8 mouse cellular contexts compared by ENCODE assay signal in genomic region chr10:75559676-75560548, GRCm38 (mm10). TPM values are rescaled to one million over a fixed set of nuclear protein-coding genes. Genes with fewer than 3 reads are reported as not detected.
A peak's percentile ranks its signal among the peaks of the same experiment; 100 is the strongest.
DNase-seq lines count a peak whose midpoint lies in the region; ATAC-seq lines count a peak whose summit lies in the region.

Lrrc75b (minus strand) TSS chr10:75560330.

- WGBS in embryonic facial prominence, embryonic 11.5 days, result under 1% methylated on average over 73 of the region's 75 CpGs
- WGBS in heart, embryonic 12.5 days, result under 1% methylated on average over 74 of the region's 75 CpGs
- 1% methylated on average over 68 of the region's 75 CpGs for WGBS in kidney, embryonic 14.5 days
- WGBS in liver, embryonic 13.5 days (ENCODE audit: insufficient replicate concordance), result 2% methylated on average over 74 of the region's 75 CpGs
- WGBS in neural tube, embryonic 13.5 days, result under 1% methylated on average over 75 of the region's 75 CpGs

- peak; percentile 15; the same call in 1 of the 2 replicates for ATAC-seq in embryonic facial prominence, embryonic 11.5 days (replicated peaks; ENCODE audit: insufficient number of reproducible peaks, low FRiP score, low TSS enrichment, low read depth)
- ATAC-seq in heart, embryonic 12.5 days (ENCODE audit: insufficient number of reproducible peaks, low FRiP score), result no peak
- ATAC-seq in kidney, embryonic 14.5 days (ENCODE audit: low FRiP score, low TSS enrichment), result peak; percentile 51
- no peak for ATAC-seq in liver, embryonic 13.5 days (ENCODE audit: low read depth)
- peak; percentile 40 for ATAC-seq in neural tube, embryonic 13.5 days (ENCODE audit: low read depth)

- peaks cover 16% of the 10 kb centered on the region for H3K4me1 ChIP-seq in embryonic facial prominence, embryonic 11.5 days (ENCODE audit: control insufficient read depth, insufficient read depth, low read length)
- peaks cover 36% of the 10 kb centered on the region for H3K4me1 ChIP-seq in heart, embryonic 12.5 days (replicated peaks)
- peaks cover 25% of the 10 kb centered on the region; the same call in 1 of the 2 replicates for H3K4me1 ChIP-seq in kidney, embryonic 14.5 days (ENCODE audit: control insufficient read depth, insufficient read depth, low read length)
- H3K4me1 ChIP-seq in liver, embryonic 13.5 days (replicated peaks), result peaks cover 16% of the 10 kb centered on the region
- peaks cover 57% of the 10 kb centered on the region for H3K4me1 ChIP-seq in neural tube, embryonic 13.5 days (replicated peaks)

- H3K9ac ChIP-seq in embryonic facial prominence, embryonic 11.5 days (replicated peaks; ENCODE audit: low read length), result peak within 1 kb of the TSS; percentile 75
- peak within 1 kb of the TSS; percentile 73 for H3K9ac ChIP-seq in heart, embryonic 12.5 days
- peak within 1 kb of the TSS; percentile 69 for H3K9ac ChIP-seq in kidney, embryonic 14.5 days (ENCODE audit: low read depth, low read length)
- no peak within 1 kb of the TSS for H3K9ac ChIP-seq in liver, embryonic 13.5 days
- H3K9ac ChIP-seq in neural tube, embryonic 13.5 days, result peak within 1 kb of the TSS; percentile 95

- peak within 1 kb of the TSS; percentile 97 for H3K4me2 ChIP-seq in embryonic facial prominence, embryonic 11.5 days (ENCODE audit: low read depth, low read length)
- H3K4me2 ChIP-seq in heart, embryonic 12.5 days, result peak within 1 kb of the TSS; percentile 98
- H3K4me2 ChIP-seq in kidney, embryonic 14.5 days (replicated peaks; ENCODE audit: low read depth, low read length), result peak within 1 kb of the TSS; percentile 100
- H3K4me2 ChIP-seq in liver, embryonic 13.5 days, result peak within 1 kb of the TSS; percentile 68
- H3K4me2 ChIP-seq in neural tube, embryonic 13.5 days, result peak within 1 kb of the TSS; percentile 70

- H3K27me3 ChIP-seq in embryonic facial prominence, embryonic 11.5 days (ENCODE audit: control insufficient read depth, insufficient read depth, low read length), result peaks cover 10% of the 10 kb centered on the region
- peaks cover 74% of the 10 kb centered on the region for H3K27me3 ChIP-seq in heart, embryonic 12.5 days (replicated peaks)
- peaks cover 21% of the 10 kb centered on the region for H3K27me3 ChIP-seq in kidney, embryonic 14.5 days (ENCODE audit: control insufficient read depth, insufficient read depth, low read length)
- peaks cover 73% of the 10 kb centered on the region for H3K27me3 ChIP-seq in liver, embryonic 13.5 days
- peaks cover 25% of the 10 kb centered on the region for H3K27me3 ChIP-seq in neural tube, embryonic 13.5 days

- no peak within 1 kb of the TSS for H3K27ac ChIP-seq in embryonic facial prominence, embryonic 11.5 days (replicated peaks; ENCODE audit: low read depth, low read length)
- no peak within 1 kb of the TSS for H3K27ac ChIP-seq in heart, embryonic 12.5 days (ENCODE audit: poor library complexity, severe bottlenecking)
- no peak within 1 kb of the TSS for H3K27ac ChIP-seq in kidney, embryonic 14.5 days (ENCODE audit: low read depth, low read length)
- no peak within 1 kb of the TSS for H3K27ac ChIP-seq in liver, embryonic 13.5 days
- H3K27ac ChIP-seq in neural tube, embryonic 13.5 days (replicated peaks), result peak within 1 kb of the TSS; percentile 96

- DNase-seq in CD4-positive, CD25-positive, alpha-beta regulatory T cell, adult 2 months (ENCODE audit: low read depth, low spot score), result peak; percentile 44
- DNase-seq in adrenal gland, adult 2 months, result peak; percentile 79
- DNase-seq in embryonic facial prominence, embryonic 11.5 days (ENCODE audit: low spot score), result peak; percentile 53
- DNase-seq in liver, embryonic 13.5 days, result no peak
- DNase-seq in urinary bladder, postnatal 10 days (ENCODE audit: low spot score), result no peak

- peak within 1 kb of the TSS; percentile 55 for H3K4me3 ChIP-seq in embryonic facial prominence, embryonic 11.5 days (ENCODE audit: low read depth, low read length)
- peak within 1 kb of the TSS; percentile 64 for H3K4me3 ChIP-seq in heart, embryonic 12.5 days
- peak within 1 kb of the TSS; percentile 58 for H3K4me3 ChIP-seq in kidney, embryonic 14.5 days (ENCODE audit: low read length)
- H3K4me3 ChIP-seq in liver, embryonic 13.5 days (replicated peaks), result peak within 1 kb of the TSS; percentile 51
- H3K4me3 ChIP-seq in neural tube, embryonic 13.5 days, result peak within 1 kb of the TSS; percentile 67

- H3K9me3 ChIP-seq in embryonic facial prominence, embryonic 11.5 days (replicated peaks; ENCODE audit: control insufficient read depth, low read length), result no peaks in the 10 kb centered on the region
- H3K9me3 ChIP-seq in heart, embryonic 12.5 days (replicated peaks), result no peaks in the 10 kb centered on the region
- H3K9me3 ChIP-seq in kidney, embryonic 14.5 days (ENCODE audit: control insufficient read depth, low read length), result no peaks in the 10 kb centered on the region
- no peaks in the 10 kb centered on the region for H3K9me3 ChIP-seq in liver, embryonic 13.5 days (replicated peaks)
- no peaks in the 10 kb centered on the region for H3K9me3 ChIP-seq in neural tube, embryonic 13.5 days

- H3K36me3 ChIP-seq in embryonic facial prominence, embryonic 11.5 days (replicated peaks; ENCODE audit: control insufficient read depth, insufficient read depth, low read depth, low read length), result no peaks in the 10 kb centered on the region
- H3K36me3 ChIP-seq in heart, embryonic 12.5 days, result no peaks in the 10 kb centered on the region
- H3K36me3 ChIP-seq in kidney, embryonic 14.5 days (ENCODE audit: control insufficient read depth, insufficient read depth, low read length), result no peaks in the 10 kb centered on the region
- H3K36me3 ChIP-seq in liver, embryonic 13.5 days, result no peaks in the 10 kb centered on the region
- H3K36me3 ChIP-seq in neural tube, embryonic 13.5 days, result peaks cover 23% of the 10 kb centered on the region

RNA-seq across cellular contexts. Expression of gene Lrrc75b, which starts in this region (rescaled TPM):
- total RNA-seq in adrenal gland, adult 2 months (2021), result under 1 TPM; 0.14 to 0.41 TPM
- 0.17 and 0.30 TPM in 2 replicates for polyA plus RNA-seq in adrenal gland, adult 2 months (2012; rRNA removed)
- polyA plus RNA-seq in embryonic facial prominence, embryonic 11.5 days (2014; fragmentation: Nextera tagmentation; extraction: Ambion mirVana), result 2.0 and 2.5 TPM in 2 replicates
- 1.4 and 1.6 TPM in 2 replicates for polyA plus RNA-seq in heart, embryonic 12.5 days (2016; fragmentation: Nextera tagmentation; extraction: Ambion mirVana)
- polyA plus RNA-seq in kidney, embryonic 14.5 days (2014; fragmentation: Nextera tagmentation; extraction: Ambion mirVana), result 2.1 and 2.9 TPM in 2 replicates
- 0.05 and 0.07 TPM in 2 replicates for polyA plus RNA-seq in liver, embryonic 13.5 days (2015; fragmentation: Nextera tagmentation; extraction: Ambion mirVana)
- 22.2 and 24.0 TPM in 2 replicates for polyA plus RNA-seq in neural tube, embryonic 13.5 days (2015; fragmentation: Nextera tagmentation; extraction: Ambion mirVana)

Comparison
In these comparisons a context has a peak if more than half of its experiments do, and no peak if none do; other contexts are left out.
1. Peak in DNase-seq in adrenal gland, adult 2 months; RNA of the gene not detected or under 1 TPM.
2. DNase-seq: peak in CD4-positive, CD25-positive, alpha-beta regulatory T cell, adult 2 months (single experiment) and embryonic facial prominence, embryonic 11.5 days (single experiment); none in liver, embryonic 13.5 days (single experiment) and urinary bladder, postnatal 10 days (single experiment).
3. ATAC-seq: peak in embryonic facial prominence, embryonic 11.5 days (single experiment), kidney, embryonic 14.5 days (single experiment) and neural tube, embryonic 13.5 days (single experiment); none in heart, embryonic 12.5 days (single experiment) and liver, embryonic 13.5 days (single experiment).
4. Peak in every context shown above with its lines, with median percentiles within 50 percentile points of each other: H3K4me2 ChIP-seq and H3K4me3 ChIP-seq.